Mouse (Mus musculus): ENCODE measurements around the gene Atp6v1a. TPM values are rescaled to one million over a fixed set of nuclear protein-coding genes. Genes with fewer than 3 reads are reported as not detected.

The Atp6v1a gene
- polyA plus RNA-seq, 1 experiment from 2014 or later, result 123 TPM

DNA sequence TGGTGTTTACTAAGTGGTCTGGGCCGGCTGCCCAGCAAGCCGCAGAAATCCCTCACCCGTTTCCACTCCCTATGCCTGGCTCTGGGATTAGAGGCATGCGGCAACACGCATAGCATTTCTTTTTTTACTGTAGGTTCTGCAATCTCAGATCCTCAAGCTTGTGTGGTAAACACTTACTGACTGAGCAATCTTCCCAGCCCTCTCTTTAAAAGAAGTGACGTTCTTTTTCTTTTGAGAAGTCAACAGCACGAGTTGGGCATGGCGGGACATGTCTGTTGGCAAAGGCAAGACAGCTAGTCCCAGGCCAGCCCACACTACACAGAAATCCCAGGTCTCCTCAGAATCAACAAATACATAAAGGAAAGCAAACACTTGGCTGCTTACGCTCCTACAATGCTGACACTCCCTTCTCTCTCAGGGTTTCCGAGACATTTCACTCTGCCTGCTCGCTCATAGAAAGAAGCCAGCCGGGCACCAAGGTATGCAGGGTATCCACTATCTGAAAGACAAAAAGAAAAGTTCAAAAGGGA lies 38.3 kb downstream of the Atp6v1a start:
- 91% methylated on average over 12 of the region's 12 CpGs for WGBS
- Histone ChIP-seq H3K4me2 (replicated peaks; ENCODE audit: low read depth, low read length) (no peak overlapping the region), H3K27me3 (ENCODE audit: insufficient read depth, low read length) (no peaks in the 10 kb centered on the region), H3K4me3 (ENCODE audit: low read length) (no peak overlapping the region), H3K27ac (ENCODE audit: low read length) (no peak overlapping the region), H3K9ac (replicated peaks; ENCODE audit: low read length) (no peak overlapping the region), H3K4me1 (ENCODE audit: insufficient read depth, low read length) (no peaks in the 10 kb centered on the region), H3K36me3 (ENCODE audit: insufficient read depth, low read length) (peaks cover 58% of the 10 kb centered on the region), H3K9me3 (ENCODE audit: low read length) (no peaks in the 10 kb centered on the region)
- ATAC-seq (ENCODE audit: low FRiP score, low TSS enrichment), result no peak

DNA sequence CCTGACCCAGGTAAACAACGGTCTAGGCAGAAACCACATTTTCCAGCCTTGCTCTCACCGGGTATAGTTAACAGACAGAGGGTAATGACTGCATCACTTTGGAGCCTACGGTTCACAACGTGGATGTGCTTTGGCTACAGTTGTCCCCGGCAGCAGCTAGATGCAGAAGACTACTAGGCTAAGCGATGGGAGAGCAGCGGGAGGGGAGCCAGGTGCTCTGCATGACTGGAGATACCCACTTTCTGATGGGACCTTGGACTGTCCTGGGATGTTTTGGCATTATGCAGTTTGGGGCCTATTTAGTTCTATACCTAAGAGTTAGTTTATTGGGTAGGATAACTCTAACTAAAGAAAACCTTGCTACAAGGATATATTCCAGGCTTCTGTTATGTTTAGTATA lies 40.1 kb downstream of the Atp6v1a start:
- 90% methylated on average over 7 of the region's 7 CpGs for WGBS
- Histone ChIP-seq H3K27me3 (ENCODE audit: insufficient read depth, low read length) (no peaks in the 10 kb centered on the region), H3K9ac (replicated peaks; ENCODE audit: low read length) (no peak overlapping the region), H3K9me3 (ENCODE audit: low read length) (no peaks in the 10 kb centered on the region), H3K36me3 (ENCODE audit: insufficient read depth, low read length) (peaks cover 69% of the 10 kb centered on the region), H3K4me3 (ENCODE audit: low read length) (no peak overlapping the region), H3K4me2 (replicated peaks; ENCODE audit: low read depth, low read length) (no peak overlapping the region), H3K27ac (ENCODE audit: low read length) (no peak overlapping the region), H3K4me1 (ENCODE audit: insufficient read depth, low read length) (no peaks in the 10 kb centered on the region)
- no peak for ATAC-seq (ENCODE audit: low FRiP score, low TSS enrichment)

- no peaks in the 10 kb centered on the region for H3K9me3 ChIP-seq (ENCODE audit: low read length)
- H3K4me2 ChIP-seq (replicated peaks; ENCODE audit: low read depth, low read length), result no peak overlapping the region
- no peak overlapping the region for H3K9ac ChIP-seq (replicated peaks; ENCODE audit: low read length)
- no peaks in the 10 kb centered on the region for H3K4me1 ChIP-seq (ENCODE audit: insufficient read depth, low read length)
- ATAC-seq (ENCODE audit: low FRiP score, low TSS enrichment), result no peak
- peaks cover 42% of the 10 kb centered on the region for H3K36me3 ChIP-seq (ENCODE audit: insufficient read depth, low read length)
- no peaks in the 10 kb centered on the region for H3K27me3 ChIP-seq (ENCODE audit: insufficient read depth, low read length)
- H3K4me3 ChIP-seq (ENCODE audit: low read length), result no peak overlapping the region
- WGBS, result 54% methylated on average over 2 of the region's 2 CpGs
- no peak overlapping the region for H3K27ac ChIP-seq (ENCODE audit: low read length)
Observed at GRCm38 (mm10) chr16:44087650-44088049, 51.9 kb downstream of the Atp6v1a start.

DNA sequence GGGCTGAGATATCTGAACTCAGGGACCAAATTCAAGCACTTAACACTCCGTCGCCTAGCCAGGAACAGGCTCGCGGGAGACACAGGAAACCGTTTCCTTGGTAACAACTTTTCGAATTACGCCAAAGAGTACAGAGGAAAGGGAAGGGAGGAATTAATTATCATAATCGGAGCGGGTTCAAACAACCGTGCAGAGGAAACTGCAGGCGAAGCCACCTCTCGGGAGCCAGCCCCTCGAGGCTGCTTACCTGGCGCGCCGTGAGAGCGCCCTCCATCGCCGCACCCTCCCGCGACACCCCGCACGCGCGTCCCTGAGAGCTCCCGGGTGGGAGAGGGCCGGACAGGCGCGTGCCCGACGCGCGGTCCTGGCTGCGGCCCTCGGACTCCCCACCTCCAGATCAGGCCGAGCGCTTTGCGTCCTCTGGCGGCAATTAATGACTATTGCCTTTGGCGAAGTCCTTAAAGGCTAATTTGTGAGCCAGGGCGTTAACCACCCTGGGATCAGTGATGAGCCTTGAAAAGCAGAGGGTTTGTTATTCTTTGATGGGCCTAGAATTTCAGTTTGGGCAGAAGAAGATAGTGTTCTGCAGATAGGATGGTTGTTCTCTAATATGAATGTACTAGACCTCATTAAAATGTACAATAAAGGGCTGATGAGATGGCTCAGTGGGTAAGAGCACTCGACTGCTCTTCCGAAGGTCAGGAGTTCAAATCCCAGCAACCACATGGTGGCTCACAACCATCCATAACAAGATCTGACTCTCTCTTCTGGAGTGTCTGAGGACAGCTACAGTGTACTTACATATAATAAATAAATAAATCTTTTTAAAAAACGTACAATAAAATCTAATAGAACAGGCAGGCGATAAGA lies 76.2 kb downstream of the Atp6v1a start, which contains the start of gene Gramd1c:
Gene Gramd1c, minus strand, starts transcription at position 321 of the 870 bp plus-strand sequence.
- WGBS, result 6% methylated on average over 45 of the region's 45 CpGs
- Histone ChIP-seq H3K9ac (replicated peaks; ENCODE audit: low read length) (peak within 1 kb of the TSS; percentile 71), H3K4me3 (ENCODE audit: low read length) (peak within 1 kb of the TSS; percentile 59), H3K27me3 (ENCODE audit: insufficient read depth, low read length) (no peaks in the 10 kb centered on the region), H3K27ac (ENCODE audit: low read length) (peak within 1 kb of the TSS; percentile 3; the same call in 1 of the 2 replicates), H3K4me1 (ENCODE audit: insufficient read depth, low read length) (0 out of 2 replicates have a peak, but pooled peaks cover 2% of the 10 kb centered on the region), H3K4me2 (replicated peaks; ENCODE audit: low read depth, low read length) (peak within 1 kb of the TSS; percentile 54), H3K9me3 (ENCODE audit: low read length) (no peaks in the 10 kb centered on the region), H3K36me3 (ENCODE audit: insufficient read depth, low read length) (no peaks in the 10 kb centered on the region)
- peak; percentile 92 for ATAC-seq (ENCODE audit: low FRiP score, low TSS enrichment)

DNA sequence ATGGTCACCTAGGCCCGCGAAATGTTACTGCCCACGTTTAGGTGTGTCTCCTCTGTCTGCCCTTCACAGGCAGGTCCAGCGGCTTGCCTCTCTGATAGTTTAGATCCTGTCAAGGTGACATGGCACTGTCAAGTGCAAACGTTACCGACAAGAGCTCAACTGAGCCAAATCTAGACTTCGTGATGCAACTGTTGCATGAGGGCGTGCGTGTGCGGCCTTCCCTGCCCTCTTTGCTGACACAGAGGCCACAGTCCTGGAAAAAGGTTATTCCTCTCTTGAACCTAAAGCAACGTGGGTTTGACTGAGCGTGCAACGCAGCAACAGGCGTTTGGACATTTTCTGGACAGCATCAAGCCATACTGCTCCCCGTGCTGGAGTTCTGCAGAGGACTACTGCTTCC lies 78.2 kb downstream of the Atp6v1a start:
- H3K9ac ChIP-seq (replicated peaks; ENCODE audit: low read length), result no peak overlapping the region
- H3K27ac ChIP-seq (ENCODE audit: low read length), result no peak overlapping the region
- WGBS, result 93% methylated on average over 15 of the region's 15 CpGs
- no peak overlapping the region for H3K4me2 ChIP-seq (replicated peaks; ENCODE audit: low read depth, low read length)
- no peaks in the 10 kb centered on the region for H3K36me3 ChIP-seq (ENCODE audit: insufficient read depth, low read length)
- no peak overlapping the region for H3K4me3 ChIP-seq (ENCODE audit: low read length)
- no peak for ATAC-seq (ENCODE audit: low FRiP score, low TSS enrichment)
- no peaks in the 10 kb centered on the region for H3K9me3 ChIP-seq (ENCODE audit: low read length)
- H3K4me1 ChIP-seq (ENCODE audit: insufficient read depth, low read length), result 0 out of 2 replicates have a peak, but pooled peaks cover 2% of the 10 kb centered on the region
- no peaks in the 10 kb centered on the region for H3K27me3 ChIP-seq (ENCODE audit: insufficient read depth, low read length)

- Histone ChIP-seq H3K4me2 (replicated peaks; ENCODE audit: low read depth, low read length) (no peak overlapping the region), H3K9ac (replicated peaks; ENCODE audit: low read length) (no peak overlapping the region), H3K27ac (ENCODE audit: low read length) (no peak overlapping the region), H3K36me3 (ENCODE audit: insufficient read depth, low read length) (no peaks in the 10 kb centered on the region), H3K9me3 (ENCODE audit: low read length) (no peaks in the 10 kb centered on the region), H3K4me3 (ENCODE audit: low read length) (no peak overlapping the region), H3K27me3 (ENCODE audit: insufficient read depth, low read length) (no peaks in the 10 kb centered on the region), H3K4me1 (ENCODE audit: insufficient read depth, low read length) (0 out of 2 replicates have a peak, but pooled peaks cover 2% of the 10 kb centered on the region)
- WGBS, result 90% methylated on average over 18 of the region's 18 CpGs
- no peak for ATAC-seq (ENCODE audit: low FRiP score, low TSS enrichment)
Observed at GRCm38 (mm10) chr16:44060604-44061286, 78.8 kb downstream of the Atp6v1a start.

DNA sequence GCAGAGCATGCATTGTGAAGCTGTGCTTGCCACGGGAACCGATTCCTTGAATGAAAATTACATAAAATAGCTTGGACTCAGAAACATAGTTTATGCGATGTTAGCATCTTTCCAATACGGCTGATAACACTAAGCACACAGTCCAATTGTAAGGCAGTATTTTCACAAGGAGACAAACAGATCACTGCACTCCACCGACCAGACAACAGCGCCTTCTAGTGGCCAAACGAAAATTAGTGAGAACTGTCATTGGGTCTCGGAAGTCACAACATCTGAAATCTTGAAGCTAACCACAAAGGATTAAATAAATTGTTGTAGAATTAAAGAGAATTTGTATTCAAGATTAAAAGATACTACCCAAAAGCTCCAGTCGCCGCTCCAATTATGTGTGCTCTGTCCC lies 80.8 kb downstream of the Atp6v1a start:
- ATAC-seq (ENCODE audit: low FRiP score, low TSS enrichment), result no peak
- Histone ChIP-seq H3K27ac (ENCODE audit: low read length) (no peak overlapping the region), H3K27me3 (ENCODE audit: insufficient read depth, low read length) (no peaks in the 10 kb centered on the region), H3K4me3 (ENCODE audit: low read length) (no peak overlapping the region), H3K36me3 (ENCODE audit: insufficient read depth, low read length) (no peaks in the 10 kb centered on the region), H3K9me3 (ENCODE audit: low read length) (no peaks in the 10 kb centered on the region), H3K4me1 (ENCODE audit: insufficient read depth, low read length) (0 out of 2 replicates have a peak, but pooled peaks cover 2% of the 10 kb centered on the region), H3K9ac (replicated peaks; ENCODE audit: low read length) (no peak overlapping the region), H3K4me2 (replicated peaks; ENCODE audit: low read depth, low read length) (no peak overlapping the region)
- WGBS, result 26% methylated on average over 10 of the region's 10 CpGs

DNA sequence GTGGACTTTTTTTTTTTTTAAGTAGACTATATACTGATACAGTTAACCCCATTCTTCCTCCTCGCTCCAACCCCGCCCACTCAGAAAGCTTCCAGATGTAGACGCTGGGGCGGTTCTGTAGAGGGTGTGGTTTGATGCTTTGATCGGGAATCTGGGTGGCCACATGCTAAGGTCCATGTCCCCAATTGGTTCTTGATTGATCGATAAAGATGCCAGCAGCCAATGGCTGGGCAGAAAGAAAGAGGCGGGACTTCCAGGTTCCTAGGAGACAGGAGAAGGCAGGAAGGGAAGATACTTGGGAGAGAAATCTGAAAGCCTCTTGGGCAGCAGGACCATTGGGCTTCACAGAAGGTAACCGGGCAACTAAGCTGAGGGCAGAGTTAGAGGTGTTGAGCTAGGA lies 83.7 kb downstream of the Atp6v1a start:
- Histone ChIP-seq H3K36me3 (ENCODE audit: insufficient read depth, low read length) (no peaks in the 10 kb centered on the region), H3K9ac (replicated peaks; ENCODE audit: low read length) (no peak overlapping the region), H3K27ac (ENCODE audit: low read length) (no peak overlapping the region), H3K4me2 (replicated peaks; ENCODE audit: low read depth, low read length) (no peak overlapping the region), H3K9me3 (ENCODE audit: low read length) (no peaks in the 10 kb centered on the region), H3K4me3 (ENCODE audit: low read length) (no peak overlapping the region), H3K4me1 (ENCODE audit: insufficient read depth, low read length) (0 out of 2 replicates have a peak, but pooled peaks cover 2% of the 10 kb centered on the region), H3K27me3 (ENCODE audit: insufficient read depth, low read length) (no peaks in the 10 kb centered on the region)
- ATAC-seq (ENCODE audit: low FRiP score, low TSS enrichment), result no peak
- WGBS, result 74% methylated on average over 8 of the region's 8 CpGs

DNA sequence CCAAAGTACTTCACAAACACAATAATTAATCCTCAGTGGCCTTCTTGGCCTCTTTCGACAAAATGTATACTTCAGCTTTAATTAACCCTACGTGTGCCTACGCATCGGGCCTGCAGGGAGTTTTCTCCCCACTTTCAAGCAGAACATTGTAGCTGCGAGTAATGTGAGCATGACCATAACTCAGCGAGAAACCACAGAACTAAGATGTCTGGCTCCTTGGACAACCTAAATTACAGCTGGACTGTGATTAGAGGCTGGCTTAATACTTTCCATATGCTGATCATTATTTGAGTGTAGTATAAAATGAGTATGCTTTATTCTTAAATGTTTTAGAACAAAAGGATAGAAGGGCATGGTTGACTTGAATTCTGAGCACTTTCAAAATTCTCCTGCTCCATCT lies 86.2 kb downstream of the Atp6v1a start:
- WGBS, result 57% methylated on average over 6 of the region's 6 CpGs
- H3K4me3 ChIP-seq (ENCODE audit: low read length), result no peak overlapping the region
- no peaks in the 10 kb centered on the region for H3K9me3 ChIP-seq (ENCODE audit: low read length)
- no peak overlapping the region for H3K4me2 ChIP-seq (replicated peaks; ENCODE audit: low read depth, low read length)
- no peaks in the 10 kb centered on the region for H3K4me1 ChIP-seq (ENCODE audit: insufficient read depth, low read length)
- ATAC-seq (ENCODE audit: low FRiP score, low TSS enrichment), result no peak
- H3K27me3 ChIP-seq (ENCODE audit: insufficient read depth, low read length), result no peaks in the 10 kb centered on the region
- no peak overlapping the region for H3K27ac ChIP-seq (ENCODE audit: low read length)
- H3K36me3 ChIP-seq (ENCODE audit: insufficient read depth, low read length), result no peaks in the 10 kb centered on the region
- no peak overlapping the region for H3K9ac ChIP-seq (replicated peaks; ENCODE audit: low read length)

Measured in kidney, embryonic 16.5 days (tissue).